Mouse (Mus musculus) kidney, postnatal 4 days (tissue): ENCODE results near the gene Gm42791.

Source experiments
- DNase-seq, 2 experiments: peaks; one replicate each; pipeline ENCODE4 v3.0.0; 2021; ENCODE audit warnings: mixed read lengths in 2 of 2

Gene Gm42791

DNA sequence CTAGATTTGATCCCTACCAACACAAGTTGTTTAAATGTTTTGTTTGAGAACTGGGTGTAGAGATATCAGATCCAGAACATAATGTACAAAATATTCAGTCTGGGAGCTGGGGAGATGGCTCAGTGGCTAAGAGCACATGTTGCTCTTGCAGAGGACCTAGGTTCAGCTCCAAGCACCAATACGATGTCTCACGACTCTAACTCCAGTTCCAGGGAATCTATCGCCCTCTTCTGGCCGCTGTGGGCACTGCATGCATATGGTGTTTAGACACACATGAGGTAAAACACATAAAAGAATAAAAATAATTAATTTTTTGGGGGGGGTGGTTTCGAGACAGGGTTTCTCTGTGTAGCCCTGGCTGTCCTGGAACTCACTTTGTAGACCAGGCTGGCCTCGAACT, 42.5 kb downstream of the Gm42791 start:
- DNase-seq = peak; percentile 60 to 66

GRCm38 (mm10) chr5:148951360-148951759, 43.6 kb downstream of the Gm42791 start:
- DNase-seq = no peak

DNA sequence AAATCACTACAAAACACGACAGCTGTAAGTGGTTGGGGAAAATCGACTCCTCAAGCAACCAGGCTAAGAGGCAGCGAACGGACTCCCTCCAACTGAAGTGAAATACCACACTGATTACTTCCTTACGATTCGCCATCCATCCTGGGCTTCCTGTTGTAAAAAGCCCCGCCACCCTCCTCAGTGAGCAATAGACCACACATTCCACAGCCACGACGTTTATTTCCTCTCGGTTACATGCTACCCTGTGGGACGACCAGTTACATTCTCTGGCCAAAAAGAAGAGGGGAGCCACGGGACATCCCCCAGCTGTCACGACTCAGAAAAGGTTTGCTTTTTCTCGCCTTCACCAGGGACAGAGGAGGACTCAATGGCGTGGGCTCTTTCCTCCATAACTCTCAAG, 44.9 kb downstream of the Gm42791 start:
- DNase-seq = peak; percentile 46 to 68

DNA sequence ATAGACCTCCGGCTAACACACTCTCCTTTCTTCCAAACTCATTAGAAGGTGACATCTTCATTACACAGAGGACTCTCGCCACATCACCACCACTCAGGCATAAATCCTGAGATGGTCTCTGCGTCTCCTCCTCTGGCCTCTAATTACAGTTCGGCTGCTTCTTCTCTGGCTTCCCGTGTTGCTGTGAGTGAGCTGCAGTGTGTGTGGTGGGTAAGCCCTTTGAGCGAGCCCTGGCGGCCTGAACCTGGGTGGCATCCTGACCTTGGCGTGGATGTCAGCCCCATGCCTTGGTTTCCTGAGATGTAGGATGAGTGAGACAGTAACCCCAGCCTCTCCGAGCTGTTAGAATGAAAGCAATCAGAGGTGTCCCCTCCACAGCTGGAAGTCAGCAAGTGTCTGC, 46.4 kb downstream of the Gm42791 start:
- no peak for DNase-seq

- no peak for DNase-seq
These were observed 47.5 kb downstream of the Gm42791 start for GRCm38 (mm10) chr5:148947412-148947811.

- DNase-seq = peak; percentile 52 to 62
These were observed 48.2 kb downstream of the Gm42791 start for GRCm38 (mm10) chr5:148946787-148947186.

DNA sequence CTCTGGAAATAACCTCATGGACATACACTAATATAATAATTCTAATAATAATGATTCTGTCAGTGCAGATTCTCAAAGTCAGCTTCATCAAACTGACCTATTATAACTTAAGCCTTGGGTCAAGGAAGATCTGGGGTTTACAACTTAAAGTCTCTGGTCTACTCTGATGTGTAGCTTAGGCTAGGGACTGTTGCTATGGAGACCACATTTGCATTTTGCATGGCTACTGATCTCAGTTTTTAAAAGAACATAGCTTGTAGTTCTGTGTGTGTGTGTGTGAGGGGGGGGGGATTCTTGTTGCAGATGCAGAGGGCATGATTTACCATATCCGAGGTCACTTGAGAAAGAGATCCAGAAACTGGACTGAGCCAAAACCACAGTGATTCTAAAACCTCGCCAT, 49.2 kb downstream of the Gm42791 start:
- no peak for DNase-seq

DNA sequence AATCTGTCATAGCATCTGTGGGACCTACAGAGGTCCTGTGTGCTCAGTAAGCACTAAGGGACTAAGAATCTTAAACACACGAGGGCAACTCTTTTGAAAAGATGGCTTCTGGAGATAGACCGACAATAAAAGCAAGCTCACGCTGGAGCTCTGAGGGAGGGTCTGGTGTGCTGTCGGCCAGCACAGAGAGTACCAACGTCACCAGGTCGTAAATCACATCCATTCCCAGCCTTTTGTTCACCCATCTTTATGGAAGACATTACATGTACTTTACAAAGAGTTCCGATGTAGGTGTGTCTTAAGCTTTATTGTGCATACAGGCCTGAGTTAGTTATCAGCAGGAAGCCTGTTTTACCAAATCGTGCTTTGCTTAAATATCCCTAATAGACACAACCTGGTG, 50.9 kb downstream of the Gm42791 start:
- DNase-seq = no peak

GRCm38 (mm10) chr5:148943444-148943843, 51.5 kb downstream of the Gm42791 start:
- DNase-seq = no peak

DNA sequence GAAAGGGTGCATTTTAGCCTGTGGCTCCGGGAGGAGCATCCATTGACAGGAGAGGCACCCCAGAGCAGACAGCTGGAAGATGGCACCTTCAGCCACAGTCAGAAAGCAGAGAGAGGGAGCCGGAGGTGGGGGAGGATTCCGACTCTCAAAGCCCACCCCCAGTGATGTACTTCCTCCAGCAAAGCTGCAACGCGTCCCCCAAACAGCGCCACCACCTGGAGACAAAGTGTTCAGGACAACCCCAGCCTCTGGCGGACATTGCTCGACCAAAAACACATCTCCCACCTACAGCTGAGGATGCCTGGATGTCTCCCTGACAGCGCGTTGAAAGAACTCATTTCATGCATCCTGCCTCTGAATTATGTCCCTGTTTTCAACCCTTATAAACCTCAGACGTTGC, 52.0 kb downstream of the Gm42791 start:
- no peak for DNase-seq

DNA sequence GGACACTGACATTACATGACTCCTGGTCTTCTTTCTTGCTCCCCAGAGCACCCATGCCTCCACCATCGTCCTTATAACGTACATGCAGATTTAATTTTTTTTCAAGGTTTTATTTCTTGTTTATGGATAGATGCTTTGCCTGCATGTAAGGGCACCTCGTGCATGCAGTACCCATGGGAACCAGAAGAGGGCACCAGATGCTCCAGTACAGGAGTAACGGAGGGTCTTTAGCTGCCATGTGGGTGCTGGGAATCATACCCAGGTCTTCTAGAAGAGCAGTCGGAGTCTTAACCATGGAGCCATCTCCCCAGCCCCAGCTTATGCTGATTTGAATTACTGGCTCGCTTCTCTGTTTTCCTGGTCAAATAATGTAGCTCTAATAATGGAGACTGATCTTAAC, 52.6 kb downstream of the Gm42791 start:
- peak in 1 of 2 experiments; percentile 29 for DNase-seq

- DNase-seq = no peak
These were observed 53.1 kb downstream of the Gm42791 start for GRCm38 (mm10) chr5:148941867-148942266.

- DNase-seq = peak in 1 of 2 experiments; percentile 21
These were observed 55.0 kb downstream of the Gm42791 start for GRCm38 (mm10) chr5:148939948-148940382.

GRCm38 (mm10) chr5:148936516-148936951, 58.4 kb downstream of the Gm42791 start:
- no peak for DNase-seq

DNA sequence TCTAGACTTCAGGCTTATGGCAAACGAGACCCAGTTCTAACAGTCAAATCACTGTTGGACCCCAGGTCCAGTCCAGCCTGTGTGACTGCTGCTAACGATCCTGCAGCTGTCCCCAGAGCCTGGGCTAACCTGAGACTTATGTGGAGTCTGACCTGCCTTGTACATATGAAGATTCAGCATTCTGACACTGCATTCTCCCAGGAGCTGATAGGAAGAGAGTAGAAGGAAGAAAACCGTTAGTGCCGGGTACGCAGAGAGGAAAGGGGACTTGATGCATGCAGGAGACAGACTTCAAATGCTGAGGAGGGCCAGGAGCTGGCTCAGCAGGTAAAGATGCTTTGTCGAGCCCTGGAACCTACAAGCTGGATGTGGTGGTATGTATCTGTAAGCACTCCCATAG, 59.1 kb downstream of the Gm42791 start:
- DNase-seq = no peak

GRCm38 (mm10) chr5:148935071-148935821, 59.7 kb downstream of the Gm42791 start:
- no peak for DNase-seq

- DNase-seq = no peak
These were observed 60.5 kb downstream of the Gm42791 start for GRCm38 (mm10) chr5:148934457-148934856.

DNA sequence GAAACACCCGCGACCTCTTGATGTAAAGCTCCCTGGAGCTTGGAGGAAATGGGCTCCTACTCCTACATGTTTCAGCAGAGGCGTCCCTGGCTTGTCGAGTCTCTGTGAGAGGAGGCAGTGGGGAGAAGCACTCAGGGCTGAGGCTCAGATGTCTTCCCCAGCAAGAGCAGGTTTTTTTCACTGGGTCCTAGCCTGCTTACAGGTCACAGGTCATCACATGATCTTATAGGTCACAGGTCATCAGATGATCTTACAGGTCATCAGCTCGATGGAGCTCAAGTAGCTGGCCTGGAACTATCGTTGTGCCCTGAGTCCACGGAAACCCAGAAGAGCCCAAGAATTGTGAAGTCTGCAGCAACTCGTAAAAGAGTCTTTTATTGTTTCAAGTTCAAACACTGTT, 61.2 kb downstream of the Gm42791 start:
- no peak for DNase-seq

GRCm38 (mm10) chr5:148931301-148931700, 63.6 kb downstream of the Gm42791 start:
- DNase-seq = no peak

DNA sequence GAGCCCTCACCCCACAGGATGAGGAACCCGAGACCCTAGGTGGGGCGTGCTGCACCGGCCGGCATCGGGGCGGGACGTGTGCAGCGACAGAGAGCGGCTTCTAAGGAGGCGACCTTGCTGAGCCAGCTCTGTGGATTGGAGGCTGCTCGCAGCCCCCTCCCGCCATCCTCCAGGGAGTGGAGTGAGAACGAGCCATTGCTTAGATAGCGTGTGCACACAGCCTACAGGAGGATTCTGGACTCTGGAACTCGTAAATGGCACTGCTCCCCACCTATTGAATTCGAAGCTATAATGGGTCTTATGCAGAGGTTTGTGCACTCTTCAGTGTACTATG, 65.9 kb downstream of the Gm42791 start, which contains the start of gene Katnal1:
Gene Katnal1, minus strand, starts transcription at position 205 of the 334 bp plus-strand sequence.
- no peak for DNase-seq

DNA sequence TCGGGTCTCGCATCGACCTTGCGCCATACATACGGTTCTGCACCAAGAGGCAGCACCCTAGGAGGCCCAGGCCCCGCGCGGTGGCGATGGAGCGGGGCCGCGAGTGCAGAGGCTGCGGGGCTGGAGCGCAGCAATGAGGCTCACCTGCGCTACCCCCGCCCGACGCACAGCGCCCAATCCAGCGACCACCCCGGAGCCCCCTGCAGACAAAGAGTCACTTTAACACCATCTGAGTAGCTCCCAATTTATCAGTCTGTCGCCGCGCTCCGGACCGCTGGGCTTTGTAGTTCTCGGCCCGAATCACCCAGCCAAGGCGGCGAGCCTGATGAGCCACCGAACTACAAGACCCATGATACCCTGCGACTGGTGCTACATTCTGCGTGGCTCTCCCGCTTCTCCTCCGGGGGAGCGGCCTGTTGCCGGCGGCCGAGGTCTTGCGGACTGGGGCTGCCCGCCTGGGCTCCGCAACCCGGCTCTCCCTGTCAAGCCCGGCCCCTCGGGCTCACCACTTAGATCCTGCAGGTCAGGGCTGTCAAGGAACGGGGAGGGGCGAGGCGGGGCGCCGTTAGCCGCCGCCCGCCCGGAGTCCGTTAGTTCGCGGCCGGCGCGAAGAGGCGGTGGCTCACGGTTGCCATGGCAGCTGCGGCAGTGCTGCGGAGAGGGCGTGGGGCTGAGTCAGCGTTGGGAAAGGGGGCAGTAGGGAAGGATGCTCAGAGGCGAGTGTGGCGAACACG, 66.4 kb downstream of the Gm42791 start:
- peak; percentile 93 to 96 for DNase-seq

- no peak for DNase-seq
These were observed 67.2 kb downstream of the Gm42791 start for GRCm38 (mm10) chr5:148927717-148928223.

DNA sequence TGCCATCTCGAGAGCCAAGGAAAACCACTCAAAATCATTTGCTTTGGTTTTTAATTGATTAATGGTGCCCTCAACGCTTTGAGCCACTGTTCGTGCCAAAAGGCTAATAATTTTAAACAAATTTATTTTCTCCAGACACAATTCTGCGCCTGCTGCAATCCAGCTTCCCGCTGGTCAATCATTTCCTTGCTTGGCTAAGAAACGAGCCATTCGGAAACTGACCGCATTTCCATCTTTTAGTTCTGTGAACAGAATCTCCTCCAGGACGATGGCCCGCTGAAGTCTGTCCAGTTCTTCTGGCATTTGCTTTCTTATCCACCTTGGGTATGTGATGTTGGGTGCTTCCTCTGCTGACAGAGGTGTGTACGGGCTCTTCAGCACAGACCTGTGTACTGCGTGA, 70.4 kb downstream of the Gm42791 start:
- DNase-seq = peak in 1 of 2 experiments; percentile 33

DNA sequence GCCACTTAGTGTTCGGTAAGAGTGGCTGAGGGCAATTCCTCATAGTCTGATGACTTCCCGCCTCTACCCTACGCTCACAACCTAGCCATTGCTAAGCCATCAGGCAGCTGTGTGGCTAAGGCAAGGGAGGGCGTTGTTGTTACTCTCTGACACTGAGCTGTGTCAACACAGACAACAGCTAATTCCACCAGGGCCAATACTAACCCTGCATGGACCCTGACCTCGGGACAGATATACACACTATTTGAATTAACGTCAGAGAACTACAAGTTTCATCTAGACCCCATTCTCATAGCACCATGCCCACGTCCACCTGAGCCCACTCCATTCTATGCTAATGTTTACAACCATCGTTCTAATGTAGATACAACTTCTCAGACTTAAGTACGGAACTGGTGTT, 70.9 kb downstream of the Gm42791 start:
- no peak for DNase-seq
